Mouse (Mus musculus) intestine, embryonic 14.5 days (tissue): Measurements from ENCODE around the gene Rab5c. TPM values are rescaled to one million over a fixed set of nuclear protein-coding genes. Genes with fewer than 3 reads are reported as not detected.

Experiments
- ATAC-seq: fragments of 200-750 bp; cut with Nextera tagmentation; replicated peaks from 2 replicates; pipeline ENCODE4 v1.8.0; 2017; ENCODE audit warnings: low read depth, moderate number of reproducible peaks, moderate TSS enrichment, moderate library complexity; ENCODE audit not compliant: low FRiP score, low TSS enrichment
- DNase-seq: peaks from one replicate; pipeline ENCODE4 v3.0.0-alpha.2; 2018; ENCODE audit warnings: low spot score
- H3K27ac ChIP-seq: fragments of 300-500 bp; sonication (generic); 2 replicates; pipeline ENCODE4 v1.5.1; 2014; ENCODE audit warnings: low read depth, mild to moderate bottlenecking, control low read depth
- H3K27me3 ChIP-seq: fragments of 300-500 bp; sonication (generic); replicated peaks from 2 replicates; pipeline ENCODE4 v1.6.1; 2014; ENCODE audit warnings: low read length, control low read depth; ENCODE audit not compliant: control insufficient read depth, insufficient read depth
- H3K36me3 ChIP-seq: fragments of 300-500 bp; sonication (generic); 2 replicates; pipeline ENCODE4 v1.6.1; 2014; ENCODE audit warnings: low read length, control low read depth; ENCODE audit not compliant: control insufficient read depth, insufficient read depth
- H3K4me1 ChIP-seq: fragments of 300-500 bp; sonication (generic); replicated peaks from 2 replicates; pipeline ENCODE4 v1.6.1; 2014; ENCODE audit warnings: low read length, control low read depth, mixed read lengths; ENCODE audit not compliant: control insufficient read depth, insufficient read depth
- H3K4me2 ChIP-seq: fragments of 300-500 bp; sonication (generic); 2 replicates; pipeline ENCODE4 v1.6.1; 2014; ENCODE audit warnings: low read length
- H3K4me3 ChIP-seq: fragments of 300-500 bp; sonication (generic); 2 replicates; pipeline ENCODE4 v1.5.1; 2014; ENCODE audit warnings: low read depth, low read length, control low read depth, mixed read lengths
- H3K9ac ChIP-seq: fragments of 300-500 bp; sonication (generic); 2 replicates; pipeline ENCODE4 v1.6.1; 2014; ENCODE audit warnings: mild to moderate bottlenecking, low read length
- H3K9me3 ChIP-seq: fragments of 300-500 bp; sonication (generic); 2 replicates; pipeline ENCODE4 v1.6.1; 2016; ENCODE audit warnings: low read length, control low read depth; ENCODE audit not compliant: control insufficient read depth
- WGBS: fragments of 180-500 bp; shearing (Covaris S2); extraction: QIAGEN DNeasy Blood & Tissue Kit; methylation state at CpG from one replicate; pipeline ENCODE4 v1.1.7; 2014; 5-methylcytosine and 5-hydroxymethylcytosine counted together
- polyA plus RNA-seq: library from polyadenylated mRNA; unstranded; fragments of >200 nt; fragmentation: Nextera tagmentation; extraction: Ambion mirVana; gene quantifications from 2 replicates; pipeline ENCODE4 v1.2.1, GENCODE M21; 2014

The Rab5c gene
- polyA plus RNA-seq, 1 experiment from 2014 or later = 63.0 TPM

DNA sequence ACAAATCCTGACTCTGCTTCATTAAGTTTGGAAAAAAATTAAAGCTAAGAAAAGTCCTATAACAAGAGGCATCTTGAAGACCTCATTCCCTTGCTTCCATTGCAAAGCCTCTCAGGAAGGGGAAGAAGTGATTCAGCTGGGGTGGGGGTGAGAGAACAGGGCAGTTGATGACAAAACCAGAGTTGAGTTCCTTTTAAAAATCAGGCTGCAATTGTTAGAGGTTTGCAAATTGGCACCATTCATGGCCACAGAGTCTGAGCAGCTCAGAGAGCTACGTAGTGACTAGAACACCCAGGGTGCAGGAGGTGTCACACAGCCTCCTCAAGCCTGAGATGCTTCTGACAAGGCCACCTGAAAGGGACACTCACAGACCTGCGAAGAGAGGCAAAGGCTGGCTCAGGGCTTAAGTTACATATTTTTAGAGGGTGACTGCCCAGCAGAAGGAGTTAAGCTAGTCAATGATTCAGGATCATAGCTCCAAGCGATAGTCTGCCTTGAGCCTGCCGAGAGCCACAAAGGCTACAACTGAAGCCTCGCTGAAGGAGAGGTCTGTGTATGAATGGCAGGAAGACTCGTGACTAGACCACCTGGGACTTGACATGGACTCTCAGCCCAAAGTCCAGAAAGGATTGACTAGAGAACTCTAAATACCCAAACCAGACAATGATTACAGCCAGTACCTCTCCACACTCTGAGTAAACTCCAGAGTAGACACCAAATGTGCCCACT is 7.4 kb downstream of the Rab5c start:
- 85% methylated on average over 6 of the region's 6 CpGs for WGBS
- no peaks in the 10 kb centered on the region for H3K9me3 ChIP-seq
- peaks cover 7% of the 10 kb centered on the region; the same call in 1 of the 2 replicates for H3K36me3 ChIP-seq
- no peak overlapping the region for H3K4me2 ChIP-seq
- no peaks in the 10 kb centered on the region; the same call in 1 of the 2 replicates for H3K4me1 ChIP-seq
- ATAC-seq (no peak), DNase-seq (no peak)
- no peak overlapping the region for H3K4me3 ChIP-seq
- H3K27me3 ChIP-seq = no peaks in the 10 kb centered on the region
- no peak overlapping the region for H3K9ac ChIP-seq
- no peak overlapping the region for H3K27ac ChIP-seq

DNA sequence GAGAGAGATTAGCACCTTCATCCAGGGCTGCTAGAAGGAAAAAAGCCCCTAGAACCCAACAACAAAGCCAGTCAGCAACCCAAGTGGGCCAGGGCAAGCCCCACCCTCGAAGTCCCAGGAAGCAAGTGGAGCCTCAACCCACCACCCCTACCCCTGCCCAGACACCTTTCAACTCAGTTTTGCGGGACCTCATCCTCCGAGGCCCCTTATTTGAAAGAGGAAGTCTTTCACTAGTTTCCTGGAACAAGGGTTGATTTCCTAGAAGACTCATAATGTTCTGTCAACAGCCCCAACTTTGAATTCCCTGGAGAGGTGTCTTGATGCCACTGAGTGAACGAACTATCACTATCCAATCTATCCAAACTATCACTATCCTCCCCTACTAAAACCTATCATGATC is 8.0 kb downstream of the Rab5c start:
- no peak for DNase-seq
- 85% methylated on average over 4 of the region's 4 CpGs for WGBS
- no peaks in the 10 kb centered on the region for H3K9me3 ChIP-seq
- no peak overlapping the region for H3K4me3 ChIP-seq
- no peak overlapping the region for H3K4me2 ChIP-seq
- no peak overlapping the region for H3K27ac ChIP-seq
- no peaks in the 10 kb centered on the region for H3K27me3 ChIP-seq
- H3K36me3 ChIP-seq = peaks cover 7% of the 10 kb centered on the region; the same call in 1 of the 2 replicates
- ATAC-seq = no peak
- H3K4me1 ChIP-seq = peaks cover 5% of the 10 kb centered on the region
- H3K9ac ChIP-seq = no peak overlapping the region

DNA sequence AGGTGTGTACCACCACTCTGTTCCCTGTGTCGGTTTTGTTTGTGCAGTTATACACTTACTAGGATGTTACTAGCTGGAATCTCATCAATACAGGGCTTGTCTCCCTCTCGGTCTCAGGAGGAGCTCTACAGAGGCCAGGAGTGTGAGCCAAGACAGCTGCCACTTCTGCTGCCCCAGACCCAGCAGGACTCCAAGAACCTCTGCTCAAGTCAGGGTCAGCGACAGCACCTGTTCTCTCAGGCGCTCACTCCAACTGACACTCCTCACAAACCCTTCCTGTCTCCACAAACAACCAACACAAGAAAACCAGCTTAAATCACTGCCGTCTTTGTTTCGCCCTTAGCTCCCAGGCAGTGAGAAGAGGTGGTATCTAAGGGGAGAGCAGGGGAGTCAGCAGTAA is 9.4 kb downstream of the Rab5c start:
- Histone ChIP-seq H3K27me3 (no peaks in the 10 kb centered on the region), H3K36me3 (peaks cover 7% of the 10 kb centered on the region; the same call in 1 of the 2 replicates), H3K9ac (no peak overlapping the region), H3K27ac (no peak overlapping the region), H3K4me2 (no peak overlapping the region), H3K4me3 (no peak overlapping the region), H3K4me1 (peaks cover 10% of the 10 kb centered on the region), H3K9me3 (no peaks in the 10 kb centered on the region)
- ATAC-seq (no peak), DNase-seq (no peak)
- 87% methylated on average over 6 of the region's 6 CpGs for WGBS

DNA sequence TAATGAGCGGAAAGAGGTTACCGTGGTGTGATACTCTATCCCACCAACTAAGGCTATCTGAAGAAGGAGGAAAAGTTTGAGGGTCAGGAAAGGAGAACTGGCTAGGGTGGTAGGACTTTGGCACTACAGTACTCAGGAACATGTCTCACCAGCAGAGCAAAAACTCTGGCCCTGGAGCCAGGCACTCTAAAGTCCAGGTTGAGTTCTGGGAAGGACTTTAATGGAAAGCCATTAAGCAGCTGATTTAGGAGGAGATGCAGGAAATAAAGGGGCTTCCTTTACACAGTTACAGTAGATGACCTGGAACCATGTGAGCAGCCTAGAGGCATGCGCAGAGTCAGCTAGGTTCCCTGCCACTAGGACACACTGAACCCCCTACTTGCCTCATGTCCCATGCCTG is 10.8 kb downstream of the Rab5c start:
- Histone ChIP-seq H3K4me3 (no peak overlapping the region), H3K27ac (no peak overlapping the region), H3K9ac (no peak overlapping the region), H3K27me3 (no peaks in the 10 kb centered on the region), H3K4me1 (peaks cover 10% of the 10 kb centered on the region), H3K9me3 (no peaks in the 10 kb centered on the region), H3K4me2 (no peak overlapping the region), H3K36me3 (peaks cover 2% of the 10 kb centered on the region; the same call in 1 of the 2 replicates)
- DNase-seq (no peak), ATAC-seq (no peak)
- WGBS = 95% methylated on average over 3 of the region's 3 CpGs

DNA sequence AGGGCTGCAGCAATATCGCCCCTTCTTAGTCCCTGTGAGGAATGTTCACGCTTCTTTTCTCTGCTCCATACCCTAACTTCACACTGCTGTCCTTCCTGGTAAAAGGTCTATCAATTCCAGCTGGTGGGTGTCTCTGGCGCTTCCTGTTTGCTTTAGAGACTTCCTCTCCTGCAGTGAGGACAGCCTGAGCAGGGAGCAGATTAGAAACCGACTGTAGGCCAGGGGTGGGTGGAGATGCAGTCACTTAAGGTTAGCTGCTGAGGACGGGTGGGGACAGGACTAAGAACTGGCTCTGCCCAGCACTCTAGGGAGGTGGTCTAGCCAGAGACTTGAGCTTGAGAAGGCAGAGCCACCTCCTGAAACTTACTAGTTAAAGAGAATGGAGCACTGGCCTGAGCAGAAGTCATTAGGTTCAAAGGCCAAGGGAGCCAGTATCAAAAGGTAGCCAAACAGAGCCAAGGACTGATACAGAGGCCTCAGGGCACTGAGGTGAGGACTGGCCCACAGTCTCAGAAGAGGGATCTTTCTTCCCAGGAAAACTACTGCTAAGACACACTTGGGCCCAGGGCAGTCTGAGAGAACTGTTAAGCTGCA is 13.0 kb downstream of the Rab5c start:
- no peaks in the 10 kb centered on the region; the same call in 1 of the 2 replicates for H3K36me3 ChIP-seq
- ATAC-seq = no peak
- H3K27me3 ChIP-seq = no peaks in the 10 kb centered on the region
- H3K9ac ChIP-seq = no peak overlapping the region
- H3K27ac ChIP-seq = peak overlapping the region; percentile 55
- H3K9me3 ChIP-seq = no peaks in the 10 kb centered on the region
- H3K4me1 ChIP-seq = peaks cover 14% of the 10 kb centered on the region
- no peak for DNase-seq
- WGBS = 25% methylated on average over 5 of the region's 5 CpGs
- H3K4me3 ChIP-seq = no peak overlapping the region
- H3K4me2 ChIP-seq = no peak overlapping the region

DNA sequence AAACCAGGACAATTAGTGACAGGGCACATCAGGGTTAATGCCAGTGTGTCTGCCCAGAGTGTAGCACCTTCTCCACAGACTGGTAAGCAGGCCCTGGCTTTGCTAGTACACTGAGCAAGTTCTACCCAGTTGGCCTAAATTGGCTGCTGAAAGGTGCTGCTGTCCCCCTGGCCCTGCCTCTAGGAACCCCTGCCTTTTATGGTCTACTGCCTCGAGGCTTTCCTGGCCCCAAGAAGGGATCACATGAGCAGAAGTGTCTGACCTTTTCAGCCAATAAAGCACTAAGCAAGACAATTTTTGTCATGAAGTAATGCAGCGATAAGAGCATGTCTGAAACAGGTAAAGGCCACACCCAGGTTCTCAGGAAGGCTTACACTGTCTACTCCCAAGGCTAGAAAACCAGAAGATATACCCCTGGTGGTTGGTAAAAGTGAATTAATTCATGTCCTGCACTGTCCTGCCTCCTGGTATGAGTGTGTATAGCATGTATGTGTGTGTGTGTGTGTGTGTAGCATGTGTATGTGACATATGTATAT is 15.5 kb downstream of the Rab5c start:
- no peak overlapping the region for H3K4me2 ChIP-seq
- peaks cover 14% of the 10 kb centered on the region for H3K4me1 ChIP-seq
- H3K27me3 ChIP-seq = no peaks in the 10 kb centered on the region
- ATAC-seq = no peak
- WGBS = 51% methylated on average over 2 of the region's 2 CpGs
- no peak for DNase-seq
- no peak overlapping the region for H3K9ac ChIP-seq
- no peak overlapping the region for H3K27ac ChIP-seq
- H3K4me3 ChIP-seq = no peak overlapping the region
- peaks cover 19% of the 10 kb centered on the region for H3K36me3 ChIP-seq
- H3K9me3 ChIP-seq = no peaks in the 10 kb centered on the region

DNA sequence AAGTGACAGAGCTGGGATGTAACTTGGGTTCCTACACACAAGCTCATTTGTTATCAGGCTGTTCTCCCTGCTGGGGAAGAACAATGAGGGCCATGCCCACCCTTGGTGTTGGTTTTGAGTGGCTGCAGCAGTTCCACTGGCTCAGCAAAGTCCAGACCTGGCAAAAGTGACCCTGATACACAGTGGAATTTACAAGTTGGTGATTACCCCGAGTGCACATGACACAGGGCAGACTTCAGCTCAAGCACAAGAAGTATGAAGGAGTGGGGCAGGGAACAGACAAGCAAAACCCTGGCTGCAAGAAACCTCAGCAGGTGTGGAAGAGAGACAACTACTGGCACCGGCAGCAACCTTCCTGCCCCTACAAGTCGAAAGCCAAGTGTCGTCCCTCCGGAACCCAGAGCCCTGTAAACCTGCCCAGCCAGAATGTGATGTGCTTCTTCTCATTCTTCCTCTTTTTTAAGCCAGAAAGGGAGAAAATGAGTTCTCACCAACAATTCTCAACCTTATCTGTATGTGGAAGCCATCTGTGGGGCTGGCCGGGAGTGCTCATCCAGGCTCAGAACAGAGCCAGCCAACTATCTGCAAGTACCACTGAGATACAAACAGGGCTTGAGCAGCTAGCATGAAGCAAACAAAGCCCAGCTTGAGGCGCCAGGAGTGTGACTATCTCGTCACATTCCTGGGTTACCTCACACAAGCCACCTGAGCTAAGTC is 16.1 kb downstream of the Rab5c start:
- Histone ChIP-seq H3K4me1 (peaks cover 14% of the 10 kb centered on the region), H3K4me2 (no peak overlapping the region), H3K9ac (no peak overlapping the region), H3K4me3 (no peak overlapping the region), H3K36me3 (peaks cover 26% of the 10 kb centered on the region), H3K27ac (no peak overlapping the region), H3K27me3 (no peaks in the 10 kb centered on the region), H3K9me3 (no peaks in the 10 kb centered on the region)
- no peak for ATAC-seq
- DNase-seq = no peak
- WGBS = 69% methylated on average over 8 of the region's 8 CpGs

DNA sequence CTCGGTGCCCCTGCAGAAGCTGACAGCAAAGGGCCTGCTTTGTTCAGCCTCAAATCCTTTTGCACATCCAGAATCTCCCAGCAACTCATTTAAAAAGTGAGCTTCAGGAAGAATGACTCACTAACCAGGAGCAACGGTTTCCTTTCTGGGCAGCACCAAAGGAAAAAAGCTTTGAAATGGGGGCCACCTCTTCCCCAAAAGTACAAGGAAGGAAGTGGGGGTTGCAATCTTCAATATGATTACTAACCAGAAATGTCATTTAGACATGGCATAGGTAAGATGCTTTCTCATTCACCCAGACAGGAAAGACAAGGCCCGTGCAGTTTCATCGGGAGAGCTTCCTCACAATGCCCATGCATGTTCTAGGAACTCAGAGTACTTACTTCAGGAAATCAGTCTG is 16.8 kb downstream of the Rab5c start:
- no peaks in the 10 kb centered on the region for H3K9me3 ChIP-seq
- WGBS = 69% methylated on average over 4 of the region's 4 CpGs

More for the DNA sequence above, 16.8 kb downstream of the Rab5c start:
- H3K4me1 ChIP-seq = peaks cover 14% of the 10 kb centered on the region
- H3K4me2 ChIP-seq = no peak overlapping the region
- H3K27ac ChIP-seq = no peak overlapping the region
- H3K4me3 ChIP-seq = no peak overlapping the region
- no peak for DNase-seq
- H3K27me3 ChIP-seq = no peaks in the 10 kb centered on the region
- no peak for ATAC-seq
- peaks cover 32% of the 10 kb centered on the region for H3K36me3 ChIP-seq
- H3K9ac ChIP-seq = no peak overlapping the region
